Mouse (Mus musculus): ENCODE measurements around the gene Sorcs3. TPM values are rescaled to one million over a fixed set of nuclear protein-coding genes. Genes with fewer than 3 reads are reported as not detected.

Sorcs3 gene
- polyA plus RNA-seq, 1 experiment from 2014 or later, result 15.2 TPM

DNA sequence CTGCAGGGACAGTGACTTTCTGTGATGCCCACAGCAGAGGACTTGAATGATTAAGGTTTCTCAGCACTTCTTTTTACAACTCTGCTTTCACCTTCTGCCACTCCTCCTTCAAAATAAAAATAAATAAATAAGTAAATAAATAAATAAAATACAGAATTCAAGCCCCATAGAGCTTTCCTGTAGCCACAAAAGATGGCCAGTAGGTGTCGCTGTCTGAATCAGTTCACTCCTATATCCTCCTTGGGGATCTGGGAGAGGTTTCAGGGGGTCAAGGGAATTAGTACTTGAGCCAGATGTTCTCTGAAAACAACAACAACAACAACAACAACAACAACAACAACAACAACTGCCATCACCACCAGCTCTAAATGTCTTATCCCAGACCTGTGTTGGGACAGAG lies 125.8 kb downstream of the Sorcs3 start:
- WGBS, result 19% methylated on average over 1 of the region's 1 CpGs
- H3K9me3 ChIP-seq (ENCODE audit: control insufficient read depth, low read length), result no peaks in the 10 kb centered on the region
- peak; percentile 44 for DNase-seq
- 0 out of 2 replicates have a peak, but pooled peaks cover 5% of the 10 kb centered on the region for H3K4me1 ChIP-seq (ENCODE audit: control insufficient read depth, insufficient read depth, low read length)
- no peaks in the 10 kb centered on the region for H3K36me3 ChIP-seq (ENCODE audit: control insufficient read depth, insufficient read depth, low read length)
- no peak overlapping the region for H3K27ac ChIP-seq (replicated peaks; ENCODE audit: low read depth, low read length)
- H3K4me3 ChIP-seq (replicated peaks; ENCODE audit: low read depth, low read length), result no peak overlapping the region
- no peak for ATAC-seq (ENCODE audit: low FRiP score, low TSS enrichment)
- no peak overlapping the region for H3K9ac ChIP-seq (replicated peaks; ENCODE audit: low read length)
- H3K27me3 ChIP-seq (ENCODE audit: control insufficient read depth, insufficient read depth, low read length), result no peaks in the 10 kb centered on the region; the same call in 1 of the 2 replicates
- no peak overlapping the region for H3K4me2 ChIP-seq (ENCODE audit: low read length)

DNA sequence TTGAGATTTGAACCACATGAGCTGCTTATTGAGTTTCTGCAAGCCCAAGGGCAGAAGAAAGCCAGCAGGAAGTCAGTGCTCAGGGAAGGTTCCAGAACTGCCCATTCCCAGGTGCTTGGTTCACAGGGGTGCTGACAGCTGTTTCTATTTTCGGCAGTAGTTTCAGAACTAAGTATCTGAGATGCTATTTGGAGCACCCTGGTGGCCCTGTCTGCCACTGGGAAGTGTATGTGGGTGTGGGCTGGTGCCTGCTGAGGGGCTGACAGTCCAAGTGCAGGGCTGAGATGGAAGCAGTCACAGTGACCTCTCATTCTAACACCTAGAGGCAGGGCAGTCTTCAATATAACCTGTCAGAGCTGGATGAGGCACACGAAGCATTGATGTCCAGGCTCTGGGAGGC lies 127.3 kb downstream of the Sorcs3 start:
- H3K9me3 ChIP-seq (ENCODE audit: control insufficient read depth, low read length), result no peaks in the 10 kb centered on the region
- no peak overlapping the region for H3K9ac ChIP-seq (replicated peaks; ENCODE audit: low read length)
- no peak for DNase-seq
- WGBS, result 78% methylated on average over 2 of the region's 2 CpGs
- no peak overlapping the region for H3K4me3 ChIP-seq (replicated peaks; ENCODE audit: low read depth, low read length)
- no peaks in the 10 kb centered on the region; the same call in 1 of the 2 replicates for H3K27me3 ChIP-seq (ENCODE audit: control insufficient read depth, insufficient read depth, low read length)
- ATAC-seq (ENCODE audit: low FRiP score, low TSS enrichment), result no peak
- no peaks in the 10 kb centered on the region for H3K36me3 ChIP-seq (ENCODE audit: control insufficient read depth, insufficient read depth, low read length)
- no peak overlapping the region for H3K27ac ChIP-seq (replicated peaks; ENCODE audit: low read depth, low read length)
- no peak overlapping the region for H3K4me2 ChIP-seq (ENCODE audit: low read length)
- no peaks in the 10 kb centered on the region for H3K4me1 ChIP-seq (ENCODE audit: control insufficient read depth, insufficient read depth, low read length)

DNA sequence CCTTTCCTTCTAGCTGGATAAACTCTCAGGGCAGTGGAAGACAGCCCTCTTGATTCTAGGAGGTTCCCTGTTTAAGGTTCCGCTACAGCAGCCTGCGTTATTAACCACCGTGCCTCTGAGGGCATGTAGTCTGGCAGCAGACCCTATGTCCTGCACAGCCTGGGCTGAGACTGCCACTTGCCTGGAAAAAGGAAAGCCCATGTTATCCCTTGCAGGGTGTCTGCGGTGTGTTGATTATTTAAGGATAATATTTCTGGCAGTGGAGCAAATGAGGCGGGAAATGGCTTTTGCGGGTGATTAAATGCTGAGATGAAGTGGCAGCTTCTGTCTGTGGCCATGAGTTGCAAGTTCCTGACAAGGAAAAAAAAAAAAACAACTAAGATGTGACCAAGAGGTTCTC lies 131.6 kb downstream of the Sorcs3 start:
- H3K9me3 ChIP-seq (ENCODE audit: control insufficient read depth, low read length), result no peaks in the 10 kb centered on the region
- no peaks in the 10 kb centered on the region for H3K36me3 ChIP-seq (ENCODE audit: control insufficient read depth, insufficient read depth, low read length)
- H3K9ac ChIP-seq (replicated peaks; ENCODE audit: low read length), result no peak overlapping the region
- H3K27me3 ChIP-seq (ENCODE audit: control insufficient read depth, insufficient read depth, low read length), result no peaks in the 10 kb centered on the region; the same call in 1 of the 2 replicates
- no peak for DNase-seq
- no peak overlapping the region for H3K27ac ChIP-seq (replicated peaks; ENCODE audit: low read depth, low read length)
- H3K4me2 ChIP-seq (ENCODE audit: low read length), result no peak overlapping the region
- WGBS, result 80% methylated on average over 6 of the region's 6 CpGs
- H3K4me1 ChIP-seq (ENCODE audit: control insufficient read depth, insufficient read depth, low read length), result no peaks in the 10 kb centered on the region
- no peak for ATAC-seq (ENCODE audit: low FRiP score, low TSS enrichment)
- no peak overlapping the region for H3K4me3 ChIP-seq (replicated peaks; ENCODE audit: low read depth, low read length)

DNA sequence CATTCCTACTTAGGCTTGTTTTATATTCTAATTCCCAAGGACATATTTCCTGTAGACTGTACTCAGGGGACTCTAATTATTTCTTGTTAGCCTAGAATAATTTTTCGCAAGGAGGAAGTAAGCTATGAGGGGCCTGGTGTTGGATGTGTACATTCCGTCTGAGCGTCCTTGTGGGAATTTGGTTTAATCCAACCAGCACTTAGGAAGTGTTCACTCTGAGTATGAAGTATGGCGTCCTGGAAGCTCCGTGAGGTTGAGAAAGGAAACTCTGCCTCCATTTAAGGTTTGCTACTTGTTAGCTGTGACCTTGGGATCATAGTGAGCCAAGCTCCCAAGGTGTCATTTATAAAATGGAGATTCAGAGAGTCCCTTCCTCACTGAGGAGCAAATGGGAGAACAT lies 132.3 kb downstream of the Sorcs3 start:
- Histone ChIP-seq H3K4me3 (replicated peaks; ENCODE audit: low read depth, low read length) (no peak overlapping the region), H3K4me2 (ENCODE audit: low read length) (no peak overlapping the region), H3K27ac (replicated peaks; ENCODE audit: low read depth, low read length) (no peak overlapping the region), H3K4me1 (ENCODE audit: control insufficient read depth, insufficient read depth, low read length) (no peaks in the 10 kb centered on the region), H3K9me3 (ENCODE audit: control insufficient read depth, low read length) (no peaks in the 10 kb centered on the region), H3K27me3 (ENCODE audit: control insufficient read depth, insufficient read depth, low read length) (no peaks in the 10 kb centered on the region; the same call in 1 of the 2 replicates), H3K9ac (replicated peaks; ENCODE audit: low read length) (no peak overlapping the region), H3K36me3 (ENCODE audit: control insufficient read depth, insufficient read depth, low read length) (no peaks in the 10 kb centered on the region)
- 89% methylated on average over 5 of the region's 5 CpGs for WGBS
- no peak for DNase-seq
- no peak for ATAC-seq (ENCODE audit: low FRiP score, low TSS enrichment)

DNA sequence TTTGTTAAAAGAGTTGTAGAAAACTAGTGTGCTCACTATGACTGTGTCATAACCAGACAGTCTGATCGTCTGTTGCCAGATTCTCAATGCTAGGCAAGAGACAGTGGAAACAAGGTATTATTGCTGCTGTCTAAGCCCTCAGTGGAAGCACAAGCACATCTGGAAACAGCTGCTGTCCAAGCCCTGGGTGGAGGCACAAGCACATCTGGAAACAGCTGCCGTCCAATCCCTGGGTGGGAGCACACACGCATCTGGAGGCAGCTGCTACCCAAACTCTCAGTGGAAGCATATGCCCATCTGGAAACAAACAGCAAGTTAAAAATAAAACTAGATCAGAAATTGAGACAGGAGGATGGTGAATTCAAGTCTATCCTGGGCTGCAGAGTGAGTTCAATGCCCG lies 136.9 kb downstream of the Sorcs3 start:
- DNase-seq, result no peak
- no peak overlapping the region for H3K4me3 ChIP-seq (replicated peaks; ENCODE audit: low read depth, low read length)
- ATAC-seq (ENCODE audit: low FRiP score, low TSS enrichment), result no peak
- H3K9ac ChIP-seq (replicated peaks; ENCODE audit: low read length), result no peak overlapping the region
- no peak overlapping the region for H3K27ac ChIP-seq (replicated peaks; ENCODE audit: low read depth, low read length)
- peaks cover 3% of the 10 kb centered on the region; the same call in 1 of the 2 replicates for H3K4me1 ChIP-seq (ENCODE audit: control insufficient read depth, insufficient read depth, low read length)
- H3K4me2 ChIP-seq (ENCODE audit: low read length), result no peak overlapping the region
- H3K36me3 ChIP-seq (ENCODE audit: control insufficient read depth, insufficient read depth, low read length), result no peaks in the 10 kb centered on the region
- H3K27me3 ChIP-seq (ENCODE audit: control insufficient read depth, insufficient read depth, low read length), result no peaks in the 10 kb centered on the region; the same call in 1 of the 2 replicates
- 83% methylated on average over 4 of the region's 4 CpGs for WGBS
- no peaks in the 10 kb centered on the region for H3K9me3 ChIP-seq (ENCODE audit: control insufficient read depth, low read length)

DNA sequence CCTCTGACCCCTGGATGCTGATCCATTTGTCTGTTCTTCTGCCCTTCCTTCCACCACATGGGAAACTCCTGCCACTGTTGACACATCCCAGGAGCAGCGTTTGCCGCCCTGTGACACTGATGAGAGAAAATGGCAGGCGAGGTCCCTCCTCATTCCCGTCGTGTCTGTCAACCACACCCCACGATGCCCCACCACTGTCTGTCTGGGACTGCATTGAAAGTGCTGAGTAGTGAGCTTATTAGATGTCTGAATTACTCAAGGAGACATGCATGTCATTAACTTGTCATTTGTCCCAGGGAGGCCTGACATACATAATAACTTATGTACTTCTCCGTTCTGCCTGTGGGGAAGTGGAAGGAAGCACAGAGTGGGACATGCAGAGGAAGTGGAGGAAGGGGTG lies 137.6 kb downstream of the Sorcs3 start:
- Histone ChIP-seq H3K9ac (replicated peaks; ENCODE audit: low read length) (no peak overlapping the region), H3K4me1 (ENCODE audit: control insufficient read depth, insufficient read depth, low read length) (peaks cover 3% of the 10 kb centered on the region; the same call in 1 of the 2 replicates), H3K36me3 (ENCODE audit: control insufficient read depth, insufficient read depth, low read length) (no peaks in the 10 kb centered on the region), H3K9me3 (ENCODE audit: control insufficient read depth, low read length) (no peaks in the 10 kb centered on the region), H3K4me2 (ENCODE audit: low read length) (no peak overlapping the region), H3K27ac (replicated peaks; ENCODE audit: low read depth, low read length) (no peak overlapping the region), H3K4me3 (replicated peaks; ENCODE audit: low read depth, low read length) (no peak overlapping the region), H3K27me3 (ENCODE audit: control insufficient read depth, insufficient read depth, low read length) (no peaks in the 10 kb centered on the region)
- DNase-seq (no peak), ATAC-seq (ENCODE audit: low FRiP score, low TSS enrichment) (no peak; the same call in 1 of the 2 replicates)
- WGBS, result 8% methylated on average over 7 of the region's 7 CpGs

DNA sequence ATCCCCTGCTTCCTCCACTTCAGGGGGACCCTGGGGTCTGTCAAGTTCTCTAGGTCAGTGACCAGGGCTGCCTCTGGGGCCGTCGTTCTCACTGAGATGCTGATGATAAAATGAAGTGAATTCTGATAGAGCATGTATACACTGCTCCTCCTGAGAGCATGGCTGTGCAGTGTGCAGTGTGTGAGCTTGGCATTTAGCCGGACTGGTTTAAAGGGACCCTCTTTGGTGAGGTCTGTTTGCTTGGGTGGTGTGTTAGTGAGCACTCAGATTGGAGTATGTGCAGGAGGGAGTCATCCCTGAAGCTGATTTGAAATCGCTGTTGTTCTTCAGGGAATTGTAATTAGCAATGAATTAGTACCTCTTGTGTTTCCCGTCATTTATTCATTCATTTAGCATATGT lies 141.3 kb downstream of the Sorcs3 start:
- Histone ChIP-seq H3K36me3 (ENCODE audit: control insufficient read depth, insufficient read depth, low read length) (no peaks in the 10 kb centered on the region), H3K4me2 (ENCODE audit: low read length) (no peak overlapping the region), H3K9ac (replicated peaks; ENCODE audit: low read length) (no peak overlapping the region), H3K4me1 (ENCODE audit: control insufficient read depth, insufficient read depth, low read length) (peaks cover 3% of the 10 kb centered on the region; the same call in 1 of the 2 replicates), H3K9me3 (ENCODE audit: control insufficient read depth, low read length) (no peaks in the 10 kb centered on the region), H3K27ac (replicated peaks; ENCODE audit: low read depth, low read length) (no peak overlapping the region), H3K4me3 (replicated peaks; ENCODE audit: low read depth, low read length) (no peak overlapping the region), H3K27me3 (ENCODE audit: control insufficient read depth, insufficient read depth, low read length) (no peaks in the 10 kb centered on the region)
- DNase-seq (no peak), ATAC-seq (ENCODE audit: low FRiP score, low TSS enrichment) (0 out of 2 replicates have a peak, but pooled peaks have one; percentile 17)
- WGBS, result 76% methylated on average over 5 of the region's 5 CpGs

DNA sequence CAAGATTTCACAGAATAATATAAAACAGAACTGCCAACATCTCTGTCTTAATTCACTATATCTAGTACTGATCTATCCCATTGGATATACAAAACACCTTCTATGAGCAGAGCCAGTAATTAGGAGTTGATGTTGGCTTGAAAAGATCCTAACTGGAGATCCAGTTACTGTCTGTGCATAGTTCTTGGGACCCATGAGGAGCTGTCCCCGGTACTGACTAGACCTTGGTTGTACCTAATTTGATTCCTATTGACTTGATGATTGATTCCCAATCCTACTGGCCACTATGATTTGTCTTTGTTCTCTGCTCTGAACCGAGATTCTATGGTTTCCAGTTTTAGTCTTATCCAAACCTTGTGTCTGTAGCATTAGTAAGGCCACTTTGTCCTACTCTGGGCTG lies 151.0 kb downstream of the Sorcs3 start:
- 0 out of 2 replicates have a peak, but pooled peaks cover 6% of the 10 kb centered on the region for H3K4me1 ChIP-seq (ENCODE audit: control insufficient read depth, insufficient read depth, low read length)
- no peak overlapping the region for H3K4me2 ChIP-seq (ENCODE audit: low read length)
- WGBS, result 63% methylated on average over 2 of the region's 2 CpGs
- no peak overlapping the region for H3K4me3 ChIP-seq (replicated peaks; ENCODE audit: low read depth, low read length)
- H3K9me3 ChIP-seq (ENCODE audit: control insufficient read depth, low read length), result no peaks in the 10 kb centered on the region
- DNase-seq, result no peak
- H3K9ac ChIP-seq (replicated peaks; ENCODE audit: low read length), result no peak overlapping the region
- no peaks in the 10 kb centered on the region for H3K27me3 ChIP-seq (ENCODE audit: control insufficient read depth, insufficient read depth, low read length)
- no peak for ATAC-seq (ENCODE audit: low FRiP score, low TSS enrichment)
- no peaks in the 10 kb centered on the region for H3K36me3 ChIP-seq (ENCODE audit: control insufficient read depth, insufficient read depth, low read length)
- no peak overlapping the region for H3K27ac ChIP-seq (replicated peaks; ENCODE audit: low read depth, low read length)

DNA sequence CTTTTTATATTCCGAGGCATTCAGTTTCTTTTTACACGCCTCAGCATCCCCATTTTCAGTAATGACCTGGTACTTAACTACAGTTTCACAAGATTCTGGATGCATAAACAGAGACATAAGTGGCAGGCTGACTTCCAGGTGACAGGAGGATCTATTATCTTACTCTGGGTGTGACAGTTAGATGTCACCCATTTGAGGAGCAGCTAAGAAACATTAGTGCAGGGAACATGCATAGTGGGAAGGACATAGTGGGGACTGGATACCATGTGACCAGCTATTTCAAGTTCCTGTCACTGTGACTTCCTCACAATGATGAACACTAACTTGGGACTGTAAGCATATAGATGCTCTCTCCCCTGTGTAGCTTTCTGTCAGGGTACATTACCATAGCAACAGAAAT lies 156.3 kb downstream of the Sorcs3 start:
- no peak for DNase-seq
- Histone ChIP-seq H3K9me3 (ENCODE audit: control insufficient read depth, low read length) (no peaks in the 10 kb centered on the region), H3K36me3 (ENCODE audit: control insufficient read depth, insufficient read depth, low read length) (no peaks in the 10 kb centered on the region), H3K27ac (replicated peaks; ENCODE audit: low read depth, low read length) (no peak overlapping the region), H3K9ac (replicated peaks; ENCODE audit: low read length) (no peak overlapping the region), H3K4me1 (ENCODE audit: control insufficient read depth, insufficient read depth, low read length) (0 out of 2 replicates have a peak, but pooled peaks cover 6% of the 10 kb centered on the region), H3K4me2 (ENCODE audit: low read length) (no peak overlapping the region), H3K4me3 (replicated peaks; ENCODE audit: low read depth, low read length) (no peak overlapping the region), H3K27me3 (ENCODE audit: control insufficient read depth, insufficient read depth, low read length) (no peaks in the 10 kb centered on the region)
- WGBS, result 71% methylated on average over 2 of the region's 2 CpGs
- no peak for ATAC-seq (ENCODE audit: low FRiP score, low TSS enrichment)

Measured in midbrain, embryonic 14.5 days (tissue).